Mouse (Mus musculus) fibroblast of lung, adult 2 months (primary cell): ENCODE measurements around the gene Defa32.
"Not testable (repeated sequence)": the region's sequence is repeated elsewhere in the genome, so short reads cannot be mapped to it uniquely, and the experiment has no call there.

Source experiments
- DNase-seq: peaks from one replicate; pipeline ENCODE4 v3.0.0-alpha.2; 2011; ENCODE audit warnings: low read depth

Gene Defa32

GRCm38 (mm10) chr8:21528732-21529131 is at the start of gene Defa32:
Defa32 (plus strand) TSS chr8:21529032.
- DNase-seq: not testable (repeated sequence)

DNA sequence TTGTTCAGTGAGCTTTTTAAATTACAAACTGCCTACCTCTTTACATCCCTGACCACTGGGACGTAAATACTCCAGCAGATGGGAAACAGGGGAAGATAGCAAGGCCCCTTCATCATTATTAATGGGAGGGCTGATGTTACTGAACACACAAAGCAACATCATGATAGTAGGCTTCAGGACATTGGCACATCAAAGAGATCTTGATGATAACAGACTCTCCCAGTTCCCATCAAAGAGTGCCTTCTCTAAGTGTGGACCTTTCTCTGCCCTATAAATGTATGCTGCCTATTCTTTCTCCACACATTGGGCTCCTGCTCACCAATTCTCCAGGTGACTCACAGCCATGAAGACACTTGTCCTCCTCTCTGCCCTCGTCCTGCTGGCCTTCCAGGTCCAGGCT is 19.9 kb upstream of the Defa32 start, which contains the start of gene Defa20:
Gene Defa20, plus strand, starts transcription at position 301 of the 400 bp plus-strand sequence.
- not testable (repeated sequence) for DNase-seq

DNA sequence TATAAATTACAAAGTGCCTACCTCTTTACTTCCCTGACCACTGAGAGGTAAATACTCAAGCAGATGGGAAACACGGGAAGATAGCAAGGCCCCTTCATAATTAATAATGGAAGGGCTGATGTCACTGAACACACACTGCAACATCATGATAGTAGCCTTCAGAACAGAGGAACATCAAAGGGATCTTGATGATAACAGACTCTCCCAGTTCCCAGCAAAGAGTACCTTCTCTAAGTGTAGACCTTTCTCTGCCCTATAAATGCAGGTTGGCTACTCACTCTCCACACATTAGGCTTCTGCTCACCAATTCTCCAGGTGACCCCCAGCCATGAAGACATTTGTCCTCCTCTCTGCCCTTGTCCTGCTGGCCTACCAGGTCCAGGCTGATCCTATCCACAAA is 36.3 kb downstream of the Defa32 start, which contains the start of gene Defa37:
Gene Defa37, plus strand, starts transcription at position 301 of the 400 bp plus-strand sequence.
- DNase-seq: not testable (repeated sequence)
